Comparison of ENCODE assay signal across 8 mouse cellular contexts in genomic region chr10:30843438-30844190, GRCm38 (mm10). TPM values are rescaled to one million over a fixed set of nuclear protein-coding genes. Genes with fewer than 3 reads are reported as not detected.
DNase-seq lines count a peak whose midpoint lies in the region; ATAC-seq and TF ChIP-seq lines count a peak whose summit lies in the region.

No protein-coding gene starts in this region.

- H3K27ac ChIP-seq in bone marrow macrophage, adult 2 months (ENCODE audit: insufficient read depth, low read depth, low read length): no peak overlapping the region
- no peak overlapping the region for H3K27ac ChIP-seq in forebrain, postnatal 0 days (ENCODE audit: low read depth, low read length)
- peak overlapping the region; percentile 69 for H3K27ac ChIP-seq in intestine, embryonic 16.5 days (ENCODE audit: low read length)
- H3K27ac ChIP-seq in liver, embryonic 16.5 days (ENCODE audit: low read length): no peak overlapping the region

- peak overlapping the region; percentile 62 for H3K4me3 ChIP-seq in bone marrow macrophage, adult 2 months (ENCODE audit: insufficient read depth, low read length)
- peak overlapping the region; percentile 73 for H3K4me3 ChIP-seq in forebrain, postnatal 0 days (ENCODE audit: low read depth, low read length)
- peak overlapping the region; percentile 65 for H3K4me3 ChIP-seq in intestine, embryonic 16.5 days (ENCODE audit: low read length)
- H3K4me3 ChIP-seq in liver, embryonic 16.5 days (ENCODE audit: low read depth, low read length): peak overlapping the region; percentile 53

- no peak for ATAC-seq in forebrain, postnatal 0 days
- 0 out of 2 replicates have a peak, but pooled peaks have one; percentile 13 for ATAC-seq in intestine, embryonic 16.5 days
- ATAC-seq in liver, embryonic 16.5 days (ENCODE audit: low read depth): no peak

- H3K36me3 ChIP-seq in forebrain, postnatal 0 days (ENCODE audit: insufficient read depth): no peaks in the 10 kb centered on the region
- no peaks in the 10 kb centered on the region for H3K36me3 ChIP-seq in intestine, embryonic 16.5 days (ENCODE audit: control insufficient read depth, insufficient read depth, low read length)
- H3K36me3 ChIP-seq in liver, embryonic 16.5 days (ENCODE audit: control insufficient read depth, insufficient read depth): no peaks in the 10 kb centered on the region

- TF ChIP-seq POLR2A in bone marrow macrophage, adult 2 months (IDR thresholded peaks at IDR 0.05; ENCODE audit: borderline replicate concordance, low read depth, low read length): no peak

- no peak overlapping the region for H3K9ac ChIP-seq in forebrain, postnatal 0 days
- H3K9ac ChIP-seq in intestine, embryonic 16.5 days (ENCODE audit: low read depth, low read length): peak overlapping the region; percentile 56
- no peak overlapping the region for H3K9ac ChIP-seq in liver, embryonic 16.5 days (ENCODE audit: low read depth, low read length)

- WGBS in forebrain, postnatal 0 days: 1% methylated on average over 21 of the region's 21 CpGs
- WGBS in intestine, embryonic 16.5 days: 3% methylated on average over 21 of the region's 21 CpGs
- under 1% methylated on average over 21 of the region's 21 CpGs for WGBS in liver, embryonic 16.5 days (ENCODE audit: insufficient replicate concordance)

- peak; percentile 76 for DNase-seq in embryo, embryonic 10 days (ENCODE audit: low spot score)
- DNase-seq in embryo, embryonic 9.5 days (ENCODE audit: extremely low spot score): no peak
- DNase-seq in forebrain, postnatal 0 days: no peak
- DNase-seq in ovary, postnatal 36 days (ENCODE audit: low spot score): peak; percentile 25
- no peak for DNase-seq in spleen, postnatal 4 days (ENCODE audit: low spot score in 2 of 2)

- H3K4me1 ChIP-seq in bone marrow macrophage, adult 2 months (ENCODE audit: control insufficient read depth, insufficient read depth, low read length): no peaks in the 10 kb centered on the region
- peaks cover 11% of the 10 kb centered on the region; the same call in 1 of the 2 replicates for H3K4me1 ChIP-seq in forebrain, postnatal 0 days (ENCODE audit: insufficient read depth)
- H3K4me1 ChIP-seq in intestine, embryonic 16.5 days (ENCODE audit: control insufficient read depth, insufficient read depth, low read length): peaks cover 14% of the 10 kb centered on the region
- H3K4me1 ChIP-seq in liver, embryonic 16.5 days (ENCODE audit: control insufficient read depth, low read depth, low read length): peaks cover 16% of the 10 kb centered on the region

- no peaks in the 10 kb centered on the region for H3K9me3 ChIP-seq in forebrain, postnatal 0 days (ENCODE audit: low read length)
- no peaks in the 10 kb centered on the region for H3K9me3 ChIP-seq in intestine, embryonic 16.5 days (ENCODE audit: control insufficient read depth, low read length)
- H3K9me3 ChIP-seq in liver, embryonic 16.5 days (replicated peaks; ENCODE audit: control insufficient read depth, low read length): no peaks in the 10 kb centered on the region

- H3K4me2 ChIP-seq in forebrain, postnatal 0 days (ENCODE audit: low read depth): peak overlapping the region; percentile 92
- H3K4me2 ChIP-seq in intestine, embryonic 16.5 days (ENCODE audit: low read depth, low read length): peak overlapping the region; percentile 91
- peak overlapping the region; percentile 73 for H3K4me2 ChIP-seq in liver, embryonic 16.5 days (ENCODE audit: low read depth, low read length)

- peaks cover 32% of the 10 kb centered on the region for H3K27me3 ChIP-seq in forebrain, postnatal 0 days (ENCODE audit: insufficient read depth, low read length)
- peaks cover 7% of the 10 kb centered on the region; the same call in 1 of the 2 replicates for H3K27me3 ChIP-seq in intestine, embryonic 16.5 days (replicated peaks; ENCODE audit: control insufficient read depth, insufficient read depth, low read length)
- H3K27me3 ChIP-seq in liver, embryonic 16.5 days (ENCODE audit: control insufficient read depth, insufficient read depth, low read depth, low read length): peaks cover 66% of the 10 kb centered on the region

- no peak for TF ChIP-seq CTCF in bone marrow macrophage, adult 2 months (IDR thresholded peaks at IDR 0.05; ENCODE audit: low read depth, low read length)
- TF ChIP-seq CTCF in forebrain, postnatal 0 days (IDR thresholded peaks at IDR 0.05; ENCODE audit: low read depth): no peak

RNA-seq across cellular contexts. Expression of gene Hey2, which starts 1.0 kb away (rescaled TPM):
- polyA plus RNA-seq in bone marrow macrophage, adult 2 months (2012; ENCODE audit: insufficient read depth, insufficient read length, missing spikeins): not detected in 2 replicates
- 5.5 and 7.7 TPM in 2 replicates for total RNA-seq in forebrain, postnatal 0 days (2014; rRNA removed)
- polyA plus RNA-seq in forebrain, postnatal 0 days (2015; fragmentation: Nextera tagmentation; extraction: Ambion mirVana): 2.0 and 2.7 TPM in 2 replicates
- polyA plus RNA-seq in intestine, embryonic 16.5 days (2015; fragmentation: Nextera tagmentation; extraction: Ambion mirVana): 2.9 TPM in 2 replicates
- 0.31 and 0.34 TPM in 2 replicates for polyA plus RNA-seq in liver, embryonic 16.5 days (2015; fragmentation: Nextera tagmentation; extraction: Ambion mirVana)

RNA-seq across cellular contexts. Expression of gene Ncoa7, which starts 40.5 kb away (rescaled TPM):
- polyA plus RNA-seq in bone marrow macrophage, adult 2 months (2012; ENCODE audit: insufficient read depth, insufficient read length, missing spikeins): 24.9 and 30.0 TPM in 2 replicates
- total RNA-seq in forebrain, postnatal 0 days (2014; rRNA removed): 21.1 and 22.7 TPM in 2 replicates
- polyA plus RNA-seq in forebrain, postnatal 0 days (2015; fragmentation: Nextera tagmentation; extraction: Ambion mirVana): 9.2 and 19.1 TPM in 2 replicates
- polyA plus RNA-seq in intestine, embryonic 16.5 days (2015; fragmentation: Nextera tagmentation; extraction: Ambion mirVana): 8.1 and 9.4 TPM in 2 replicates
- 12.4 and 12.9 TPM in 2 replicates for polyA plus RNA-seq in liver, embryonic 16.5 days (2015; fragmentation: Nextera tagmentation; extraction: Ambion mirVana)

Comparison
In these comparisons a context has a peak if more than half of its experiments do, and no peak if none do; other contexts are left out.
1. DNase-seq: peak in embryo, embryonic 10 days (single experiment) and ovary, postnatal 36 days (single experiment); none in embryo, embryonic 9.5 days (single experiment), forebrain, postnatal 0 days (single experiment) and spleen, postnatal 4 days (0 of 2).
2. Peak in every context shown above with its lines, with median percentiles within 50 percentile points of each other: H3K4me3 ChIP-seq and H3K4me2 ChIP-seq.